9 mouse cellular contexts compared by ENCODE assay signal in the genomic region with DNA sequence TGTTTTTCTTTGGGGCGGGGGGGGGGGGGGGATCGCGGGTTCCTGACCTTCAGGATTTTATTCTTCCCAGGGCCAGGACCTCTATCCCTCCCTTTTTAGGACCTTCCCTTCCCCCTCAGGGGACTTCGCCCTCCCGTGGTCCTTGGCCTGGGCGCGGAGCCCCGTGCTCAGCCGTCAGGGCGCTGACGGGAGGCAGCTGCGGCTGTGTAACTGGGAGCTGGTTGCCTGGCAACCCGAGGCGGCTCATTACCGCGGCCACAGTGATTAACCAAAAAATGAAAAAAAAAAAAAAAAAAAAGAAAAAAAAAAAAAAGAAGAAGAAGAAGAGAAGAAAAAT. TPM values are rescaled to one million over a fixed set of nuclear protein-coding genes. Genes with fewer than 3 reads are reported as not detected.
A peak's percentile ranks its signal among the peaks of the same experiment; 100 is the strongest.
DNase-seq lines count a peak whose midpoint lies in the region; ATAC-seq lines count a peak whose summit lies in the region.
"Had no signal": no experiment of that assay in that cellular context is flagged by ENCODE, and none has a peak within 500 bp of the region (broad histone marks: within the 10 kb centered on the region; RNA-seq: fewer than 3 reads in every experiment).

No protein-coding gene starts in this region.

- ATAC-seq in heart, embryonic 15.5 days (replicated peaks; ENCODE audit: insufficient number of reproducible peaks, insufficient read depth, low FRiP score, low read depth) = no peak

- H3K36me3 ChIP-seq in heart, embryonic 15.5 days = no peaks in the 10 kb centered on the region
- no peaks in the 10 kb centered on the region for H3K36me3 ChIP-seq in limb, embryonic 10.5 days
- H3K36me3 ChIP-seq: liver, embryonic 15.5 days had no signal

- 0 out of 2 replicates have a peak overlapping the region, but pooled peaks have one; percentile 11 for H3K4me3 ChIP-seq in heart, embryonic 15.5 days
- H3K4me3 ChIP-seq in limb, embryonic 10.5 days = peak overlapping the region; percentile 37
- H3K4me3 ChIP-seq: liver, embryonic 15.5 days had no signal

- no peak overlapping the region for H3K27ac ChIP-seq in heart, embryonic 15.5 days
- H3K27ac ChIP-seq in limb, embryonic 10.5 days = no peak overlapping the region
- H3K27ac ChIP-seq: liver, embryonic 15.5 days had no signal

- peak overlapping the region; percentile 27; the same call in 1 of the 2 replicates for H3K4me2 ChIP-seq in heart, embryonic 15.5 days
- H3K4me2 ChIP-seq: liver, embryonic 15.5 days had no signal

- peaks cover 95% of the 10 kb centered on the region for H3K27me3 ChIP-seq in heart, embryonic 15.5 days
- peaks cover 99% of the 10 kb centered on the region for H3K27me3 ChIP-seq in limb, embryonic 10.5 days (ENCODE audit: low read depth, poor library complexity, severe bottlenecking)

- H3K4me1 ChIP-seq in heart, embryonic 15.5 days (replicated peaks) = peaks cover 16% of the 10 kb centered on the region; the same call in 1 of the 2 replicates
- peaks cover 46% of the 10 kb centered on the region for H3K4me1 ChIP-seq in limb, embryonic 10.5 days
- H3K4me1 ChIP-seq: liver, embryonic 15.5 days had no signal

- WGBS in heart, embryonic 15.5 days = 1% methylated on average over 16 of the region's 16 CpGs
- WGBS in limb, embryonic 10.5 days = under 1% methylated on average over 16 of the region's 16 CpGs

- no peak overlapping the region for H3K9ac ChIP-seq in heart, embryonic 15.5 days
- H3K9ac ChIP-seq: liver, embryonic 15.5 days had no signal

- no peaks in the 10 kb centered on the region for H3K9me3 ChIP-seq in heart, embryonic 15.5 days (replicated peaks)
- H3K9me3 ChIP-seq in limb, embryonic 10.5 days (replicated peaks) = no peaks in the 10 kb centered on the region
- H3K9me3 ChIP-seq: liver, embryonic 15.5 days had no signal

- DNase-seq in adrenal gland, postnatal 10 days = peak; percentile 18
- no peak for DNase-seq in adrenal gland, adult 18-20 months (ENCODE audit: low spot score in 2 of 2)
- peak; percentile 76 for DNase-seq in embryo, embryonic 10.5 days (ENCODE audit: low spot score)
- DNase-seq in limb, embryonic 10.5 days (ENCODE audit: low spot score) = no peak
- DNase-seq in retina, embryonic 14.5 days (ENCODE audit: low spot score) = peak; percentile 69
- no peak for DNase-seq in gastrocnemius, adult 18-20 months (ENCODE audit: low spot score)
- DNase-seq in right cerebral cortex, postnatal 4 days = no peak

RNA-seq across cellular contexts. Expression of gene Uncx, which starts 15.1 kb away (rescaled TPM):
- not detected for total RNA-seq in adrenal gland, postnatal 10 days (2021)
- not detected for total RNA-seq in adrenal gland, adult 18-20 months (2021)
- polyA plus RNA-seq in heart, embryonic 15.5 days (2015; fragmentation: Nextera tagmentation; extraction: Ambion mirVana) = not detected in 2 replicates
- 0.50 and 1.1 TPM in 2 replicates for polyA plus RNA-seq in limb, embryonic 10.5 days (2016; fragmentation: Nextera tagmentation; extraction: Ambion mirVana)
- not detected for total RNA-seq in gastrocnemius, adult 18-20 months (2021)
- polyA plus RNA-seq: liver, embryonic 15.5 days had no signal

Comparison
In these comparisons a context has a peak if more than half of its experiments do, and no peak if none do; other contexts are left out.
1. DNase-seq: peak in adrenal gland, postnatal 10 days (single experiment), embryo, embryonic 10.5 days (single experiment) and retina, embryonic 14.5 days (single experiment); none in adrenal gland, adult 18-20 months (0 of 2), limb, embryonic 10.5 days (single experiment), gastrocnemius, adult 18-20 months (single experiment) and right cerebral cortex, postnatal 4 days (single experiment).